Mouse (Mus musculus): ENCODE results near the gene Kdm6b.
"Not testable (repeated sequence)": the region's sequence is repeated elsewhere in the genome, so short reads cannot be mapped to it uniquely, and the experiment has no call there.

Kdm6b gene

GRCm38 (mm10) chr11:69406282-69406681, 7.2 kb downstream of the Kdm6b start:
- no peak for DNase-seq (ENCODE audit: low spot score in 2 of 2)

- no peak for DNase-seq (ENCODE audit: low spot score in 2 of 2)
Observed at GRCm38 (mm10) chr11:69405397-69406200, 7.9 kb downstream of the Kdm6b start.

GRCm38 (mm10) chr11:69404595-69405396, 8.7 kb downstream of the Kdm6b start:
- DNase-seq (ENCODE audit: low spot score in 2 of 2): no peak

- DNase-seq (ENCODE audit: low spot score in 2 of 2): no peak
Observed at GRCm38 (mm10) chr11:69403691-69404594, 9.5 kb downstream of the Kdm6b start.

GRCm38 (mm10) chr11:69401987-69402386, 11.5 kb downstream of the Kdm6b start:
- DNase-seq (ENCODE audit: low spot score in 2 of 2): no peak

GRCm38 (mm10) chr11:69401210-69401637, 12.3 kb downstream of the Kdm6b start:
- peak in 1 of 2 experiments; percentile 81 for DNase-seq (ENCODE audit: low spot score in 2 of 2)

GRCm38 (mm10) chr11:69400083-69400850, 13.2 kb downstream of the Kdm6b start:
- no peak for DNase-seq (ENCODE audit: low spot score in 2 of 2)

- DNase-seq (ENCODE audit: low spot score in 2 of 2): no peak
Observed at GRCm38 (mm10) chr11:69399201-69400082, 14.0 kb downstream of the Kdm6b start.

- no peak for DNase-seq (ENCODE audit: low spot score in 2 of 2)
Observed at GRCm38 (mm10) chr11:69398486-69399200, 14.8 kb downstream of the Kdm6b start.

- no peak for DNase-seq (ENCODE audit: low spot score in 2 of 2)
Observed at GRCm38 (mm10) chr11:69398059-69398458, 15.4 kb downstream of the Kdm6b start, which contains the start of gene Tmem88. TSS of gene Tmem88 (minus strand) at chr11:69398234.

- DNase-seq (ENCODE audit: low spot score in 2 of 2): no peak
Observed at GRCm38 (mm10) chr11:69397581-69398057, 15.9 kb downstream of the Kdm6b start.

- DNase-seq (ENCODE audit: low spot score in 2 of 2): no peak
Observed at GRCm38 (mm10) chr11:69396772-69397171, 16.7 kb downstream of the Kdm6b start.

GRCm38 (mm10) chr11:69395634-69396373, 17.7 kb downstream of the Kdm6b start:
- peak; percentile 93 to 94 for DNase-seq (ENCODE audit: low spot score in 2 of 2)

- peak in 1 of 2 experiments; percentile 81 for DNase-seq (ENCODE audit: low spot score in 2 of 2)
Observed at GRCm38 (mm10) chr11:69395235-69395633, 18.2 kb downstream of the Kdm6b start, which contains the start of the genes Naa38 and Cyb5d1. TSS of gene Naa38 (plus strand) at chr11:69395487. TSS of gene Cyb5d1 (minus strand) at chr11:69395631.

GRCm38 (mm10) chr11:69394591-69395167, 18.8 kb downstream of the Kdm6b start:
- DNase-seq (ENCODE audit: low spot score in 2 of 2): not testable (repeated sequence)

- no peak for DNase-seq (ENCODE audit: low spot score in 2 of 2)
Observed at GRCm38 (mm10) chr11:69390400-69391034, 23.0 kb downstream of the Kdm6b start.
